Mouse (Mus musculus) limb, embryonic 14.5 days (tissue): Measurements from ENCODE around the gene Pik3cd. TPM values are rescaled to one million over a fixed set of nuclear protein-coding genes. Genes with fewer than 3 reads are reported as not detected.

Source experiments
- ATAC-seq: fragments of 200-750 bp; cut with Nextera tagmentation; 2 replicates; pipeline ENCODE4 v1.8.0; 2017; ENCODE audit warnings: low read depth, moderate number of reproducible peaks, moderate TSS enrichment; ENCODE audit not compliant: low FRiP score
- DNase-seq: peaks from one replicate; pipeline ENCODE4 v3.0.0-alpha.2; 2015; ENCODE audit warnings: low spot score
- H3K27ac ChIP-seq: fragments of 300-500 bp; sonication (generic); replicated peaks from 2 replicates; pipeline ENCODE4 v1.5.1; 2014; ENCODE audit warnings: low read depth, mild to moderate bottlenecking, low read length, moderate library complexity, mixed read lengths
- H3K27me3 ChIP-seq: fragments of 300-500 bp; sonication (generic); 2 replicates; pipeline ENCODE4 v1.6.1; 2014; ENCODE audit warnings: low read length, mixed read lengths; ENCODE audit not compliant: control insufficient read depth, insufficient read depth
- H3K36me3 ChIP-seq: fragments of 300-500 bp; sonication (generic); 2 replicates; pipeline ENCODE4 v1.6.1; 2014; ENCODE audit warnings: mild to moderate bottlenecking, low read length, moderate library complexity, mixed read lengths; ENCODE audit not compliant: control insufficient read depth, insufficient read depth
- H3K4me1 ChIP-seq: fragments of 300-500 bp; sonication (generic); 2 replicates; pipeline ENCODE4 v1.6.1; 2014; ENCODE audit warnings: antibody characterized with exemption, low read length, mixed read lengths; ENCODE audit not compliant: control insufficient read depth, insufficient read depth
- H3K4me2 ChIP-seq: fragments of 300-500 bp; sonication (generic); replicated peaks from 2 replicates; pipeline ENCODE4 v1.6.1; 2014; ENCODE audit warnings: low read depth, mild to moderate bottlenecking, low read length, moderate library complexity; ENCODE audit not compliant: severe bottlenecking
- H3K4me3 ChIP-seq: fragments of 300-500 bp; sonication (generic); replicated peaks from 2 replicates; pipeline ENCODE4 v1.5.1; 2014; ENCODE audit warnings: low read length
- H3K9ac ChIP-seq: fragments of 300-500 bp; sonication (generic); 2 replicates; pipeline ENCODE4 v1.6.1; 2014; ENCODE audit warnings: mild to moderate bottlenecking, low read depth, low read length, moderate library complexity; ENCODE audit not compliant: severe bottlenecking
- H3K9me3 ChIP-seq: fragments of 300-500 bp; sonication (generic); 2 replicates; pipeline ENCODE4 v1.6.1; 2016; ENCODE audit warnings: low read length; ENCODE audit not compliant: control insufficient read depth
- POLR2A ChIP-seq: fragments of 200-500 bp; IDR thresholded peaks from 2 replicates; pipeline ENCODE4 v1.8.0; 2012; ENCODE audit warnings: inconsistent platforms, mild to moderate bottlenecking, moderate library complexity, borderline replicate concordance; ENCODE audit not compliant: insufficient read depth, insufficient read length; ENCODE audit errors: extremely low read depth
- WGBS: fragments of 180-500 bp; shearing (Covaris S2); extraction: QIAGEN DNeasy Blood & Tissue Kit; methylation state at CpG from one replicate; pipeline ENCODE4 v1.1.7; 2014; 5-methylcytosine and 5-hydroxymethylcytosine counted together
- polyA plus RNA-seq, 2 experiments: library from polyadenylated mRNA; depleted of rRNA in 1 of 2; stranded (reverse) in 1 of 2; unstranded in 1 of 2; fragments of >200 nt; fragmentation: Nextera tagmentation in 1 of 2; extraction: Ambion mirVana in 1 of 2; gene quantifications; 2 replicates each; pipeline versions ENCODE4 v1.2.1 to v1.2.3; 2012 to 2014

Gene Pik3cd
- polyA plus RNA-seq, 2 experiments: 5.1 to 5.7 TPM

- DNase-seq (peak; percentile 53), ATAC-seq (peak; percentile 56; the same call in 1 of the 2 replicates)
- Histone ChIP-seq H3K4me2 (no peak overlapping the region), H3K4me3 (no peak overlapping the region), H3K27me3 (no peaks in the 10 kb centered on the region), H3K9me3 (no peaks in the 10 kb centered on the region), H3K36me3 (no peaks in the 10 kb centered on the region), H3K9ac (no peak overlapping the region), H3K4me1 (peaks cover 25% of the 10 kb centered on the region), H3K27ac (peak overlapping the region; percentile 67; the same call in 1 of the 2 replicates)
- no peak for TF ChIP-seq POLR2A
- WGBS: 53% methylated on average over 8 of the region's 8 CpGs
Observed at GRCm38 (mm10) chr4:149609256-149610025, 92.9 kb downstream of the Pik3cd start.

GRCm38 (mm10) chr4:149608309-149608638, 94.1 kb downstream of the Pik3cd start:
- Histone ChIP-seq H3K27me3 (no peaks in the 10 kb centered on the region), H3K4me3 (no peak overlapping the region), H3K4me1 (peaks cover 25% of the 10 kb centered on the region), H3K9me3 (no peaks in the 10 kb centered on the region), H3K36me3 (no peaks in the 10 kb centered on the region), H3K4me2 (no peak overlapping the region), H3K9ac (no peak overlapping the region), H3K27ac (no peak overlapping the region)
- WGBS: 78% methylated on average over 6 of the region's 6 CpGs
- no peak for TF ChIP-seq POLR2A
- DNase-seq (no peak), ATAC-seq (no peak)

GRCm38 (mm10) chr4:149607591-149608308, 94.6 kb downstream of the Pik3cd start:
- Histone ChIP-seq H3K27ac (no peak overlapping the region), H3K36me3 (no peaks in the 10 kb centered on the region), H3K9ac (no peak overlapping the region), H3K4me3 (no peak overlapping the region), H3K9me3 (no peaks in the 10 kb centered on the region), H3K4me1 (peaks cover 25% of the 10 kb centered on the region), H3K4me2 (0 out of 2 replicates have a peak overlapping the region, but pooled peaks have one; percentile 10), H3K27me3 (no peaks in the 10 kb centered on the region)
- WGBS: 40% methylated on average over 20 of the region's 20 CpGs
- DNase-seq: peak; percentile 49
- ATAC-seq: peak; percentile 23; the same call in 1 of the 2 replicates
- no peak for TF ChIP-seq POLR2A

- DNase-seq (no peak), ATAC-seq (no peak)
- WGBS: 58% methylated on average over 15 of the region's 15 CpGs
- Histone ChIP-seq H3K4me1 (peaks cover 30% of the 10 kb centered on the region), H3K36me3 (no peaks in the 10 kb centered on the region), H3K27me3 (no peaks in the 10 kb centered on the region), H3K4me2 (no peak overlapping the region), H3K27ac (no peak overlapping the region), H3K9ac (no peak overlapping the region), H3K9me3 (no peaks in the 10 kb centered on the region), H3K4me3 (no peak overlapping the region)
- TF ChIP-seq POLR2A: no peak
Observed at GRCm38 (mm10) chr4:149606766-149607358, 95.5 kb downstream of the Pik3cd start.

GRCm38 (mm10) chr4:149606056-149606455, 96.3 kb downstream of the Pik3cd start:
- Histone ChIP-seq H3K9me3 (no peaks in the 10 kb centered on the region), H3K4me3 (no peak overlapping the region), H3K27ac (no peak overlapping the region), H3K36me3 (no peaks in the 10 kb centered on the region), H3K4me1 (peaks cover 35% of the 10 kb centered on the region), H3K27me3 (no peaks in the 10 kb centered on the region), H3K9ac (no peak overlapping the region), H3K4me2 (no peak overlapping the region)
- WGBS: 75% methylated on average over 17 of the region's 18 CpGs
- DNase-seq (no peak), ATAC-seq (no peak)
- TF ChIP-seq POLR2A: no peak
